Mouse (Mus musculus): ENCODE measurements at regions not wholly inside any gene's neighbourhood (a gene's known extent, or its start where the extent isn't known, plus 50 kb on each side); places are given as distances from the start of the nearest gene placed in this dataset.

DNA sequence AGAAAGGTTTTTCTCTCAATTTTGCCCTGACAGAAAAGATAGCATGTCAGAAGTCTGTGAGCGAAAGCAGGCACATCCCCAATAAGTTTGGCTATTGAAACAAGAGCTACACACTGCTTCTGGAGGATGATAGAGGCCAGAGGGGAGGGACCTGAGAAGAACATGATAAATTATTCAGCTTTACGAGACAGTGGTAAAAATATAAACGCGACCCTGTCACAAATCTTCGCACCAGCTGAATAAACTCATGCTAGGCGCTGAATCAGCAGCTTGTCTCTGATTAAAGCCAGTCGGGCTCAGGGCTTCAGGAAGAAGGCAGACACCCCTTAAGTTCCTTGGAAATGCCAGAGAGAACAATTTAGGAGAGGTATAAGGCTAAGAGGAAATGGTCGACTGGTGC, 422.7 kb upstream of the Tnp1 start:
- DNase-seq = no peak

DNA sequence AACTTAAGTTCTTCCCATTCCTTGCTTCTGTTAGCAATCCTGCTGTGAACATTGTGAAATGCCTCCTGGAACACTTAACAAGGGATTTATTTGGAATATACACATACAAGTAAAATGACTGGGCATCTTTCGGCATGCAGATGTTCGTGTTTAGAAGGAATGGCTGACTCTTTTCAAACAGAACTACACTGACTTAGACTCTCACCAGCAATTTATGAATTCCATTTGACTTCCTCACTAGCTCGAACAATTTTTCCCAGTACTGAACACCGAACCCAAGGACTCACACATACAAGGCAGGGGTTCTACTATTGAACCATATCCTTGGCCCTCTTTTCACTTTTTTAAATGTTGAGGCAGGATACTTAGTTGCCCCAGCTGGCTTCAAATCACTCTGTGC, 412.4 kb upstream of the Tnp1 start:
- no peak for DNase-seq

DNA sequence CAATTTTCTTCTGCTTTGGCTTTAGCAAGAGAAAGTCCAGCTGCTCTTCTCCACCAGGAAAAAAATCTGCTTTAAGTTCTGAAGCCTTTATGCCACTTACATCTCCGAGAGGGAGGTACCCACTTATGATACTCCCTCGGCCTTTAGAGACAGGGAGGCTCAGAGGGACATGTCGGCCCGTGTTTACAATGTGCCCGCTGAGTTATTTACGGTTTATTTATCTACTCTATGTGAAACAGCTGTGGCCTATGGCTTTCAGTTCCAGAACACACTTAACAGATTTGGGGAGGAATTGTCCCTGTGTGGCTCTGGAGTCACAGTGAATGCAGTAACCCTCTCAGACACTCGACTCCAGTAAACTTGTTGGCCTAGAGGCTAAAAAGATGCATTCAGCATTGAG, 409.3 kb upstream of the Tnp1 start:
- DNase-seq = no peak

DNA sequence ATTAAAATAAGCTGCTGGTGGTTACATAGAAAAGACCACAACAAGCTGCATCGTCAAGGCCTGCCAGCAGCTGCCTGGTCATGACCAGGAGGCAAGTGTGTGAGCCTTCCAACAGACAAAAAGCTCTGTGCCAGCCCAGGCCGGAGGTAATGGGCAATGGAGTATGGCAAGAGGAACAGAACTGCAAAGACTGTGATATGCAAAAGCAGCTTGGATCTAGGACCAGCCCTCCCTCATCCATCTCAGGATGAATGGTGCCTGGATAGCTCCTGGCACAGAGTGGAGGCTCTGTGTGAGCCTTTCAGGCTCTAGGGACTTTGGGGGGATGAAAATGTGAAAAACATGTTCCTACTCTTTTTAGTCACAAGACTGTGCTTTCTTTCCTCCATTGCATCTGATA, 402.5 kb upstream of the Tnp1 start:
- no peak for DNase-seq

DNA sequence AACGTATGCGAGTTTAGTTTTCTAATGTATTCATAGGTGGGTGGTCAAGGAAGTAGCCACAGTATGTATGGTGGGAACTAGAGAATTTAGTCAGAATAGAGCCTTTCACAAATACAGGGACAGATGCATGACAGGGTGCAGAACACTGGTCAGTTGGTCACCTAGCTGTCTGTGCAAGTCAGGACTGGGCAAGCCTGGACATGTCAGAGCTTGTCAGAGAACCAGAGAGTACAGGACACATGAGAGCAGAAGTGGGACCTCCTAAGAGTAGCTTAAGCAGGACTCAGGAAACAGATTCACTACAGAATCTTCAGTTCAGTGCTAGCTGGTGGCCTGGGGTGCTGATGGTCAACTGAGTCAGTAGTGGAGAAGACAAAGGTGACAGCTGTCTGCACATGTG, 395.7 kb upstream of the Tnp1 start:
- no peak for DNase-seq

GRCm38 (mm10) chr1:73399178-73399577, 383.5 kb upstream of the Tnp1 start:
- DNase-seq = no peak

- no peak for DNase-seq
Measured at GRCm38 (mm10) chr1:73395034-73395433, 379.3 kb upstream of the Tnp1 start.

GRCm38 (mm10) chr1:73394466-73394865, 378.8 kb upstream of the Tnp1 start:
- no peak for DNase-seq

GRCm38 (mm10) chr1:73392077-73392476, 376.4 kb upstream of the Tnp1 start:
- no peak for DNase-seq

DNA sequence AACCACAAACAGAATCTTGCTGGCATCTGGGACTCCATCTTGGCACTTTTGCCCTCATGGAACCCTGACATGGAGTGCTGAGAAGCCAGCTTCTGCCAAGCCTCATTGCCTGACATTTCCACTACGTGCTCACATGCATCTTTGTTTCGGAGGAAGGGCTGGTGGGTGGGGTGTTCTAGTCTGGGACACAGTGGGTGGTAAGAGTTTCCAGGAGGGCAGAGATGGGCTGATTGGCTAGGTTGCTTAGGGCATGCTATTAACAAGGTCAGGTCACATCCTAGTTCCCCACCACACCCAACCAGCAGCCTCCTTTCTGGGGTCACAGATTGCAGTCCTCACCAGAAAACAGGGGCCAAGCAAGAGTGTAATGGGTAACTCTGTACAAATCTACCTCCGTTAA, 374.3 kb upstream of the Tnp1 start:
- DNase-seq = no peak

DNA sequence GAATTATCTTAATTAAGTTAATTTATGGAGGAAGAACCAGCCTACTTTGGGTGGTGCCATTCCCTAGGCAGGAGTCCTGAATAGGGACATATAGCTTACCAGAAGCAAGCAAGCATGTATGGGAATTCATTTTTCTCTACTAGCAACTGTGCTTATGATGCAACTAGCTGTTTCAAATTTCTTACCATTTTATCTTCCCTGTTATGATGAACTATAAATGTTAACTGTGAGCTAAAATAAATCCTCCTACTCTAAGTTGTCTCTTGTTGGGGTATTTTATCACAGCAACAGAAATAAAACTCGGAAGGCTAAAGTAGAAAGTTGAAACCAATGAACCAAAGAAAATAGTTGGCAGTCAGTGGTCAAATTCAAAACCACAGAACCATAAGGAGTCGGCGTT, 373.5 kb upstream of the Tnp1 start:
- no peak for DNase-seq

GRCm38 (mm10) chr1:73381578-73381977, 365.9 kb upstream of the Tnp1 start:
- DNase-seq = no peak

GRCm38 (mm10) chr1:73374531-73375375, 359.0 kb upstream of the Tnp1 start:
- DNase-seq = no peak

DNA sequence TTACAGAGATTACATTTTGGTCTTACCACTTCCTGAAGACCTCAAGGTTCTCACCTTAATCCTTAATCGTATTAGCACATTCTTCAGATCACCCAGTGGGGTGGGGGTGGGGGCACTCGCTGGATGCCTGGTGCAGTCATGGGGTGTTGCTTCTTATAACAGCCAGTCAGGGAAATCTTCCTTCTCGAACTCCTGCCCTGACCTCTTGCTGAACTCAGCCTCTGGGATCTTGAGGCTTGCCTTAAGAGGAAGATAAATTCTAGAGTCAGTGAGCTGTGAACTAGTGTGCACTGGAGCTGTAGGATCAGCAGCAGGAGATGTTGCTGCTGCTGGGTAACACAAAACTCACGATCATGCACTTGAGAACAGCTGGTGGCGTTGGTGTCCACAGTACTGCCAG, 352.5 kb upstream of the Tnp1 start:
- DNase-seq = no peak

- no peak for DNase-seq
Measured at GRCm38 (mm10) chr1:73365842-73366241, 350.1 kb upstream of the Tnp1 start.

- DNase-seq = no peak
Measured at GRCm38 (mm10) chr1:73364300-73364683, 348.6 kb upstream of the Tnp1 start.

DNA sequence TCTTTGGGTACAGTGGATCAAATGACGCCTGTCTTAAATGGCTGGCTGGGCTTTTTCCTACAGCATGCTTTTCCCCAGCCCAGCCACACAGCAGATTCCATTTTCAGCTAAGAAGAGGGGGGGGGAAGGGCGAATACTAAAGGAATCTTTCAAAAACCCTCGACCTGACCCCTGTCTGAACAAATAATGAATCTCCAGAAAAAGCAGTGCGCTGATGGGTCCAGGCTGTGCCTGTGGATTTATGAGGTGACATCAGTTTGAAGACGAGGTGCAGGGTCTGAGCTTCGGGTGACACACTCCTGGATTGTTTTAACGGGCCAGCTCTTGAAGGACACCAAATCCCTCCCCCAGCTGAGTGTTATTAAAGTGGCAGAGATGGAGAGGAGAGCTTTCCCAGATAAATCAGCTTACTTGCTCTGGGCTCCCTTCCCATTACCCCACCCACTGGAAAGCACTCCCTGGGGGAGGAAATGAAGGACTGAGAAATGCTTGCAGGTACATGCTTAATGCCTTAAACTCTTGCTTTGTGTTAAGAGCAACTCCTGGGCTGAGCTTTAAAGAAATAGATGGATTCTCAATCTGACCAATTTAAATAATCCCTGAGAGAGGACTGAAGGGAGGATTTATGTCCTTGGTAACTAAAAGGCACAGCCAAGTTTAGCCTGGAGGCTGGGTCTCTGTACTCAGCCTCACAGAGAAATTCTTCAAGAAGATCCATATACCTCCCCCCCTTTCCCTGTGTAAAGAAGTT, 348.0 kb upstream of the Tnp1 start:
- DNase-seq = peak; percentile 67

DNA sequence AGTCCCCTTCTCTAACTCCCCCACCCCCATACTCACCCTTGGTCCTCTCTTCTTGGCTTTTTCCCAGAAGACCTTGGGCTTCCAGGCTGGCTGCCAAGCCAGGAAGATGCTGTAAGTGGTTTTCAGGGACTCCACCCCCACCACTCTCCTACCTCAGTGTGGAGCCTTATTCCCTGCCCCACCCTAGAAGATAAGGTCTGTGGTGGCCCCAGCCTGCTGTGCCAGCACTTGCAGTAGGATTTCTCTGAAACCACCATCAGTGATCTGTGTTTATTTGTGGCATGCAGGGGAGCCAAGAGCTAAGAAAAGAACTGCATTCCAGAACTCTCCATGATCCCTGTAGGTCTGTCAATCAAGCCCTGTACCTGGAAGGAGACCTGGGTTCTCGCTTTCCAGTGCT, 346.4 kb upstream of the Tnp1 start:
- DNase-seq = peak; percentile 78

GRCm38 (mm10) chr1:73361300-73361699, 345.6 kb upstream of the Tnp1 start:
- no peak for DNase-seq

GRCm38 (mm10) chr1:73354447-73354846, 338.7 kb upstream of the Tnp1 start:
- DNase-seq = no peak

GRCm38 (mm10) chr1:73348476-73348875, 332.8 kb upstream of the Tnp1 start:
- no peak for DNase-seq

DNA sequence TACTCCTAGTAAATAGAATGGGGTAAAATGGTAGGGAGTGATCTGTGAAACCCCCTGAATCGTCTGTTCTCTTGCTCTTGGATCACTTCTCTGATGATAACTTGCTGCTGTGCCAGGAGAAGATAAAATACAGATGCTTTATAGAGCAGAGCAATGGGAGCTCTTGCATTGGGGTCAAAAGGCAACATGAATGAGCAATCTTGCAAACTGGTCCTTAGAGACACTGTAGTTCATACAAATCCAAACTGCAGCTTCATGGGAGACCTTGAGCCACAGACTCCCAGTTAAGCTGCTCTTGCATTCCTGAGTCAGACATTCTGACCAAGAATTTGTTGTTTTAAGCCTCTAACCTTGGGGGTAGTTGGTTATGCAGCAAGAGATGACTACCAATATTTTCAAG, 328.9 kb upstream of the Tnp1 start:
- DNase-seq = no peak

- peak; percentile 56 for DNase-seq
Measured at GRCm38 (mm10) chr1:73341911-73342310, 326.2 kb upstream of the Tnp1 start.

DNA sequence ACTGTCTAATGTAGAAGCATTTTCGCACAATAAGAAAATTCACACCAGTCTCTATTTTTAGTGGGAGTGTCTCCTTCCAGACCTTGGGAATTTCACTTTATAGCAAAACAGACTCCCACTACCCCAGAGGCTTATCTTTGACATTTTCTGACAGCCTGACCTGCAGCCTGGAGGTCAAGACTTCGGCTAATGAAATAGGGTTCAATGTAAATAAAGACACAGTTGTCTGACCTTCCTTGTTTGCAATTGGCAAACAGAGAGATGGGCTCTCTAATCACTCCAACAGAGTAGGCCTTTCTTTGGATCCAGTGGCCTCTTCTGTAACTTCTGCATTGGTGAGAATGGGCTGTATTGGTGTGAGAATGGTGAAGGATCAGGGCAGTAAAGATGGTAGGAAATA, 321.7 kb upstream of the Tnp1 start:
- DNase-seq = no peak

Data from adrenal gland, postnatal 14 days (tissue).